Mouse (Mus musculus): ENCODE measurements around the gene Asap3.

The Asap3 gene

DNA sequence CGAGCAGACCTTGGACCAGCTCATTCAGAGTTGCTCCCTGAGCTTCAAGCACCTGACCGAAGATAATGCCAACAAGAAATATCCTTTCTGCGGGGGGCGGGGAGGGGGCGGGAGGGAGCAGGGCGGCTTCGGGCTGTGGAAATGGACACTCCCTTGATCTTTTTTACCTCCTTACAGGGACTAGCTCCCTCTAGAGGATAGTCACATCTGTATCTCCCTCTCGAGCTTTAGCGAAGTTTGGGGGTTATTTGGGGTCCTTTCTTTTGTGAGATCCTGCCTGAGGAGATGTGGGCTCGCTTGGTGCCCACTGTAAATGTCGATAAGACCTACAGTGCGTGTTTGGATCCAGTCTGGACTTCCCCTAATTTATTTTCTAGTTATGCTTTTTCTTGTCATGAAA, 24.8 kb upstream of the Asap3 start:
- no peak for DNase-seq

GRCm38 (mm10) chr4:136185375-136185774, 20.8 kb upstream of the Asap3 start:
- DNase-seq, result peak; percentile 69

GRCm38 (mm10) chr4:136186315-136186714, 19.9 kb upstream of the Asap3 start:
- DNase-seq, result no peak

DNA sequence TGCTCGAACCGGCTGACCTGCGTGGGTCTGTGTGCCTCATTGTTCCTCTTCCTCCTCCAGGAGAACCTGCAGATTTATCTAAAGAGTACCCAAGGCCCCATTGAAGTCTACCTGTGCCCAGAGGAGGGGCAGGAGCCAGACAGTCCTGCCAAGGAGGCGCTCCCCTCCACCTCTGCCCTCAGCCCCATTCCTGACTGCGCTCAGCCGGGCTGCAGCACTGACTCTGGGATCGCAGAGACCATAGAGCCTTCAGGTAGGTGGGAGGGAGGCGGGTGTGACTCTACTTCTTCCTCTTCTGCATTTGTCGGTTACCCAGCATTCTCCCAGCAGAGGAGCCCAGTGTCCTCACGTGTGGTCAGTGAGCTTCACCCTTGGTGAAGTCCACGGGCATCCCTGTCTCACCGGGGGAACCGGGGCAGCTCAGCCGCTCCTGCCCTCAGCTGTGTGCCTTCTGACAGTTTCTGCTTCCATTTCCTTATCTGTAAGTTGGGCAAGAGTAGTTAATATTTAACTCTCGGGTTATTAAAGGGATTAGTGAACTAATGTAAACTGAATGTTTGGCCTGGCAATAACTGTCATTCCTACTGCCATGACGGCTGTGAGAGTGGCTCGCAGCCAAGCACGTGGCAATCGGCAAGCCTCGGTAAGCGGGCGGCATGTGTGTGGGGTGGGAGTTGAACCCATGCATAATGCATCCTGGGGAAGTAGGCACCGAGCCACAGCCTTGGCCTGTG, 19.3 kb upstream of the Asap3 start:
- DNase-seq, result peak; percentile 77

DNA sequence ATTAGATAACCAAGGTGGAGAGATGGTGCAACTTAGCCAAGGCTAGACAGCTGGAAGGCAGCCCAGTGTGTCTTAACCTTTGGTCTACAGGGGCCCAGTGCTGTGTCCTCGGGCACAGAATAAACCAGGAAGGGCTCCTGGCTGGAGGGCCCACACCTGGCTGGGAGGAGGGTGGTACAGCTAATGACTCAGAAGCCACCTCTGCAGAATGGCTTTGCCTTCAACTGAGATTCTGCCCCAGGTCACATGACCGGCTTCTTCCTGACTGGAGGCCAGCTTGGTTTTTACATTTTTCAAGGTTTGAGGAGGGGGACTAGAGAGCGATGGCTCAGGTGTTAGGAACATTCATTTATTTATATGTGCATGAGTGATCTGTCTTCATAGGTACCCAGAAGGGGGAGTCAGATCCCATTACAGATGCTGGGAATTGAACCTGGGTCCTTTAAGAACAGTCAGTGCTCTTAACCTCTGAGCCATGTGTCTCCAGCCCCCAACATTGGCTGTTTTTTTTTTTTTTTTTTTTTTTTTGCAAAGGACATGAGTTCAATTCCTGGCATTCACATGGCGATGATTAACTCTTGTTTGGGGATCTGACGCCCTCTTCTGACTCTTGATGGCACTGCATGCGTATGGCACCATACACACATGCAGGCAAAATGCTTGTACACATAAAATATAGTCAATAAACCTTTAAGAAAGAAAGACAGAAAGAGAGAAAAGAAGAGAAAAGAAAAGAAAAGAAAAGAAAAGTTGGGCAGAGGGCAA, 17.0 kb upstream of the Asap3 start:
- no peak for DNase-seq

- DNase-seq, result no peak
These were observed 16.3 kb upstream of the Asap3 start for GRCm38 (mm10) chr4:136189912-136190311.

DNA sequence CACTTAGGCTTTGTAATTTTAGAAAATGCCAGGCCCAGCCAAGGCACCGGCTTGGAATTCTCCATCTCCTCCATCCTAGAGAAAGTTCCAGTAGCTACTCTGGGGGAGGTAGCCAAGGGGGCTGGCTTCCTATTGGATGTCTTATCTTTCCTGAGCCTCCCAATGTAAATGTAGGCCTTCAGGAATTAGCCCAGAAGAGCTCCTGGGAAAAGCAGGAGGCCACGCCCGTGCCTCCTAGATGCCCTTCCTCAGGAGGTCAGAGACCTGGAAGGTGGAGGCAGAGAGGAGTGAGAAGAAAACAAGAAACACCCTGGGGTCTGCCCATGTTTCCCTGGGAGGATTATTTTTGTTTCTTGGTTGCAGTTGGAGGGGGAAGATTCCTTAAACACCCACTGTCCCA, 12.6 kb upstream of the Asap3 start:
- no peak for DNase-seq

DNA sequence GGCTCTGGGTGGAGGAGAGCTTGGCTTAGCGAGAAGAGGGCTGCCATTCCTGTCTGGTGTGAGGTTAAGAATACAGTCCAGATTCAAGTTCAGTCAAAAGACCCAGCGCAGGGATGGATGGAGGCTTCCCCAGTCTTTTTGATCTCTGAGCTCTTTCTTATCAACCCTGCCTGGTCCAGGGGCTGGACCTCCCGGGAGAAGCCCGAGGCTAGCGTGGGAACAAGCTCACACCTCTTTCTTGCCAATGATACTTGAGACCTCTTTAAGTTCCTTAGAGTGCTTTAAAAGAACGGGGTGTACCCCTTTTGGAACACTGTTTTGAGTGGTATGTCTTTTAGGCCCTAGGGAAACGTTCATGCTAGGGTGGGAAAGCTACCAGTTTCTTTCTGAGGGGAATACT, 11.1 kb upstream of the Asap3 start:
- no peak for DNase-seq

- no peak for DNase-seq
These were observed 10.5 kb upstream of the Asap3 start for GRCm38 (mm10) chr4:136195629-136196028.

GRCm38 (mm10) chr4:136196201-136196600, 10.0 kb upstream of the Asap3 start:
- DNase-seq, result no peak

GRCm38 (mm10) chr4:136198846-136199245, 7.3 kb upstream of the Asap3 start:
- no peak for DNase-seq

- peak; percentile 69 for DNase-seq
These were observed 6.4 kb upstream of the Asap3 start for GRCm38 (mm10) chr4:136199562-136200292.

DNA sequence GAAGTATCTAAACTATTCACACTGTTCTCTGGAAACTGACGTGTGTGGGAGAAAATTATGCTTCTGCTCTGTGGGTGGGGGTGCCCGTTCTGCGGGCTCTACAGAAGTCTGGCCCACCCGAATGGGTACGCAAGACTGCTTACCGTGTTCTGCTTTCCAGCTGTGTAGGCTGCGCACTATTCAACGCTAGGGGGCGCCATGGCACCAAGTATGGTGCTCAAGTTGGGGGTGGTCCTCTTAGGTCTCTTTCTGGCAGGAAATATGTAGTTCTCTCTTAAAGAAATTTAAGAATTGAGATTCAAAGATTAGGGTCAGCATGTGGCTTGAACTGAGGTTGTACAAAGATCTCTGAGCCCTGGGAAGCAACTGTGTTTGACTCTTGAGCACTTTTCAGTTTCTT, 3.7 kb upstream of the Asap3 start:
- DNase-seq, result peak; percentile 79

GRCm38 (mm10) chr4:136204775-136205174, 1.4 kb upstream of the Asap3 start:
- DNase-seq, result no peak

GRCm38 (mm10) chr4:136206943-136207342, 778 bp downstream of the Asap3 start:
- peak; percentile 44 for DNase-seq

DNA sequence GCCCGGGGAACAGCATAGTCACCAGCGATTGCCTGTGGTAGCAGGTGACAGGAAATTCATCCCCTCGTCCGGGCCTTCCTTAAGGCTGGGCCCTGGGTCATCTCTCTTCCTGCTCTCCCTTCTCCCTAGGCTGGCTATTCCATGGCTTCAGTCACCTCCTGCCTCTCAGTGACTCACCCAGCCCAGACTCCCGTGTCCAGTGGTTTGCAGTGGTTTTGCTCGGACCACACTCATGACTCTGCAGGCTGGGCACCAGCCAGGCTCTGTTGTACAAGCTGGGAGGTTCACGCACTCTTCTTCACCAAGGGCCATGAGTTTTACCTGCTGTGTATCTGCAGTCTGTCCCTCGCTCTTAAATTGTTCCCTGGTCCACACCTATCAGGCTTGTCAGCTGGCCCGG, 4.8 kb downstream of the Asap3 start:
- no peak for DNase-seq

DNA sequence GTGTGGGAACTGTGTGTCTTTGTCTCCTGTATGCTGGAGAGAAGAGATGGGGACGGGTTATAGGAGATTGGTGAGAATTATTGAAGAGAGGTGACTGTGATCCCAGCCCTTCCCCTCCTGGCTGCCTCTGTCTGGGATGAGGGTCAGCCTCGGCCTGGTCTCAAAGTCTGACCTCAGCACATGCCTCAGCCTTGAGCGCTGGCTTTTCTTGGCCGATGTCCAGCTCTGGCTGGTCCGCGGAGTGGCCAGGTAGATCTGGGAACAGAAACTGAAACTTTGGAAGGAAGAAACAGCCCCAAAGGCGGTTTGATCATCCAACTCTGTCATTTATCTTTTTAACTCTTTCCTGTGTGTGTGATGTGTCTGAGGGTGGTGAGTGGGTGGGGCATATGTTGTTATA, 7.5 kb downstream of the Asap3 start:
- peak; percentile 83 for DNase-seq

DNA sequence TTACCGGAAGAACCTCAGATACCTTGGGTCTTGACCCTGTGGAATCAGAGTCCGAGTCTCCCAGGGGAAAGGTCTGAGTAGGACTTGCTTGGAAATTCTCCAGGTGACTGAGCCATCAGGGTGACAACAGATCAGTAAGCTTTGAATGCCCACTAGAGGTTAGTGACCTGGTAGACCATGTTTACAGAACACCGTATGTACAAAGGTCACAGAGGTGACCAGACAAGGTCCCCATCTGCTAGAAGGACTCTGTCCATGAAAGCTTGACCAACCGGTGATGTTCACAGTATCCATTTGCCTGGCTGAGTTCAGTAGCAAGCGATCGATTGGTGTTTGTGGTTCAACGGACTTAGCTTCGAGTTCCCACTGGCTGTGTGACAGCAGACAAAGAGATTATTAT, 8.7 kb downstream of the Asap3 start:
- DNase-seq, result no peak

DNA sequence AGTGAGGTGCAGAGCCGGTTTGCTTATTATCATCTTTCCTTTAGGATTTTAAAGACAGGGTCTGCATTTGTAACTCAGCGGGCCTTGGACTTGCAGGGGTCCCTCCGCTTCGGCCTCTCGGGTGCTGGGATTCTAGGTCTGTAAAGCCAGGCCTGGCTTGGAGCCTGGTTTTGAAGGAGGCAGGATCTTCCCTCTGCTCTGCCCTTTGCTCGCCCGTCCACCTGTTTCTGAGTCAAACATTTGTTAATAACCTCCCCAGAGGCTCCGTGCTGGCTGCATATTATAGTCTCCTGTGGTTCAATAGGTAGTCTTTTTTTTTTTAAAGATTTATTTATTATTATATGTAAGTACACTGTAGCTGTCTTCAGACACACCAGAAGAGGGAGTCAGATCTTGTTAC, 9.4 kb downstream of the Asap3 start:
- peak; percentile 47 for DNase-seq

DNA sequence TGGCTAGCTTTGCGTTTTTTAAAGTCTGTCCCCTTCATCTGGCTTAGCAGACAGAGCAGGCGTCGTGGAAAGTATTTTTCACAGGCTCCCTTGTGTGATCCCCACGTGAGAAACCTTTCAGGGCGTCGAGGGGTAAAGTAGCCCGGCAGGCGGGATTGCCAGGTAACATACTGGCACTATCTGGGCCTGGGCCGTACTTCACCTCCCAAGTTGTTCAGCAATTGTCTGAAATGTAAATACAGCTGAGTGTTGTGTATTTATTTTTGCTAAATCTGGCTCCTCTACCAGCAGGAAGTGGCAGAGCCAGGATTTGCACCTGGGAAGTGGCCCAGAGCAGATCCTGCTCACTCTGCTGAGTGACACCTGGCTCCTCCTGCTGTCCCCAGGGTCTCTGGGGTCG, 10.9 kb downstream of the Asap3 start:
- DNase-seq, result no peak

- peak; percentile 78 for DNase-seq
These were observed 12.5 kb downstream of the Asap3 start for GRCm38 (mm10) chr4:136218595-136219214.

GRCm38 (mm10) chr4:136220133-136220775, 14.1 kb downstream of the Asap3 start:
- DNase-seq, result no peak
